Mouse (Mus musculus): ENCODE measurements around the gene Rps6ka2. TPM values are rescaled to one million over a fixed set of nuclear protein-coding genes. Genes with fewer than 3 reads are reported as not detected.
A peak's percentile ranks its signal among the peaks of the same experiment; 100 is the strongest.

Rps6ka2 gene
- total and polyA plus RNA-seq, 2 experiments from 2014 or later: 16.8 to 40.7 TPM

GRCm38 (mm10) chr17:7221310-7221709 lies 51.4 kb downstream of the Rps6ka2 start:
- Histone ChIP-seq H3K9me3 (ENCODE audit: low read length) (no peaks in the 10 kb centered on the region), H3K27me3 (ENCODE audit: insufficient read depth, low read length) (no peaks in the 10 kb centered on the region), H3K4me2 (ENCODE audit: low read depth) (no peak overlapping the region), H3K4me1 (ENCODE audit: insufficient read depth) (peaks cover 14% of the 10 kb centered on the region), H3K36me3 (ENCODE audit: insufficient read depth) (no peaks in the 10 kb centered on the region), H3K9ac (no peak overlapping the region), H3K4me3 (ENCODE audit: low read depth, low read length) (no peak overlapping the region), H3K27ac (ENCODE audit: low read depth, low read length) (no peak overlapping the region)
- no peak for TF ChIP-seq CTCF (IDR thresholded peaks at IDR 0.05; ENCODE audit: low read depth)
- WGBS: 93% methylated on average over 4 of the region's 4 CpGs
- DNase-seq: no peak
- no peak for ATAC-seq

GRCm38 (mm10) chr17:7222198-7222597 lies 52.3 kb downstream of the Rps6ka2 start:
- Histone ChIP-seq H3K9me3 (ENCODE audit: low read length) (no peaks in the 10 kb centered on the region), H3K4me3 (ENCODE audit: low read depth, low read length) (no peak overlapping the region), H3K4me2 (ENCODE audit: low read depth) (no peak overlapping the region), H3K36me3 (ENCODE audit: insufficient read depth) (no peaks in the 10 kb centered on the region), H3K4me1 (ENCODE audit: insufficient read depth) (peaks cover 13% of the 10 kb centered on the region), H3K27ac (ENCODE audit: low read depth, low read length) (no peak overlapping the region), H3K27me3 (ENCODE audit: insufficient read depth, low read length) (no peaks in the 10 kb centered on the region), H3K9ac (no peak overlapping the region)
- WGBS: 65% methylated on average over 3 of the region's 3 CpGs
- TF ChIP-seq CTCF (IDR thresholded peaks at IDR 0.05; ENCODE audit: low read depth): no peak
- ATAC-seq (no peak), DNase-seq (no peak)

GRCm38 (mm10) chr17:7228545-7228944 lies 58.6 kb downstream of the Rps6ka2 start:
- no peak overlapping the region for H3K9ac ChIP-seq
- no peak for ATAC-seq
- H3K9me3 ChIP-seq (ENCODE audit: low read length): no peaks in the 10 kb centered on the region
- 70% methylated on average over 9 of the region's 9 CpGs for WGBS
- no peak overlapping the region for H3K4me3 ChIP-seq (ENCODE audit: low read depth, low read length)
- H3K4me2 ChIP-seq (ENCODE audit: low read depth): no peak overlapping the region
- 0 out of 2 replicates have a peak, but pooled peaks cover 7% of the 10 kb centered on the region for H3K4me1 ChIP-seq (ENCODE audit: insufficient read depth)
- no peak overlapping the region for H3K27ac ChIP-seq (ENCODE audit: low read depth, low read length)
- no peak for DNase-seq
- H3K36me3 ChIP-seq (ENCODE audit: insufficient read depth): no peaks in the 10 kb centered on the region
- no peak for TF ChIP-seq CTCF (IDR thresholded peaks at IDR 0.05; ENCODE audit: low read depth)
- no peaks in the 10 kb centered on the region for H3K27me3 ChIP-seq (ENCODE audit: insufficient read depth, low read length)

GRCm38 (mm10) chr17:7231312-7231711 lies 61.4 kb downstream of the Rps6ka2 start:
- ATAC-seq (peak; percentile 60), DNase-seq (peak; percentile 51)
- Histone ChIP-seq H3K9me3 (ENCODE audit: low read length) (no peaks in the 10 kb centered on the region), H3K27me3 (ENCODE audit: insufficient read depth, low read length) (no peaks in the 10 kb centered on the region), H3K4me3 (ENCODE audit: low read depth, low read length) (no peak overlapping the region), H3K4me2 (ENCODE audit: low read depth) (no peak overlapping the region), H3K9ac (no peak overlapping the region), H3K36me3 (ENCODE audit: insufficient read depth) (no peaks in the 10 kb centered on the region), H3K4me1 (ENCODE audit: insufficient read depth) (0 out of 2 replicates have a peak, but pooled peaks cover 7% of the 10 kb centered on the region), H3K27ac (ENCODE audit: low read depth, low read length) (peak overlapping the region; percentile 66; the same call in 1 of the 2 replicates)
- WGBS: 61% methylated on average over 4 of the region's 4 CpGs
- TF ChIP-seq CTCF (IDR thresholded peaks at IDR 0.05; ENCODE audit: low read depth): no peak

GRCm38 (mm10) chr17:7231790-7232189 lies 61.9 kb downstream of the Rps6ka2 start:
- TF ChIP-seq CTCF (IDR thresholded peaks at IDR 0.05; ENCODE audit: low read depth): no peak
- Histone ChIP-seq H3K27ac (ENCODE audit: low read depth, low read length) (peak overlapping the region; percentile 66), H3K4me3 (ENCODE audit: low read depth, low read length) (no peak overlapping the region), H3K9me3 (ENCODE audit: low read length) (no peaks in the 10 kb centered on the region), H3K4me1 (ENCODE audit: insufficient read depth) (0 out of 2 replicates have a peak, but pooled peaks cover 7% of the 10 kb centered on the region), H3K4me2 (ENCODE audit: low read depth) (no peak overlapping the region), H3K36me3 (ENCODE audit: insufficient read depth) (no peaks in the 10 kb centered on the region), H3K9ac (no peak overlapping the region), H3K27me3 (ENCODE audit: insufficient read depth, low read length) (no peaks in the 10 kb centered on the region)
- DNase-seq: no peak
- WGBS: 59% methylated on average over 8 of the region's 8 CpGs
- ATAC-seq: 0 out of 2 replicates have a peak, but pooled peaks have one; percentile 10

- Histone ChIP-seq H3K4me2 (ENCODE audit: low read depth) (no peak overlapping the region), H3K27me3 (ENCODE audit: insufficient read depth, low read length) (no peaks in the 10 kb centered on the region), H3K9ac (no peak overlapping the region), H3K4me1 (ENCODE audit: insufficient read depth) (0 out of 2 replicates have a peak, but pooled peaks cover 7% of the 10 kb centered on the region), H3K27ac (ENCODE audit: low read depth, low read length) (peak overlapping the region; percentile 36; the same call in 1 of the 2 replicates), H3K9me3 (ENCODE audit: low read length) (no peaks in the 10 kb centered on the region), H3K36me3 (ENCODE audit: insufficient read depth) (no peaks in the 10 kb centered on the region), H3K4me3 (ENCODE audit: low read depth, low read length) (no peak overlapping the region)
- DNase-seq (no peak), ATAC-seq (no peak)
- WGBS: 68% methylated on average over 7 of the region's 7 CpGs
- TF ChIP-seq CTCF (IDR thresholded peaks at IDR 0.05; ENCODE audit: low read depth): no peak
These were observed 62.5 kb downstream of the Rps6ka2 start for GRCm38 (mm10) chr17:7232400-7232799.

GRCm38 (mm10) chr17:7233197-7233596 lies 63.3 kb downstream of the Rps6ka2 start:
- peak; percentile 76 for ATAC-seq
- 0 out of 2 replicates have a peak, but pooled peaks cover 7% of the 10 kb centered on the region for H3K4me1 ChIP-seq (ENCODE audit: insufficient read depth)
- H3K9me3 ChIP-seq (ENCODE audit: low read length): no peaks in the 10 kb centered on the region
- no peak for DNase-seq
- TF ChIP-seq CTCF (IDR thresholded peaks at IDR 0.05; ENCODE audit: low read depth): peak; percentile 41
- H3K27me3 ChIP-seq (ENCODE audit: insufficient read depth, low read length): no peaks in the 10 kb centered on the region
- no peak overlapping the region for H3K9ac ChIP-seq
- no peak overlapping the region; the same call in 1 of the 2 replicates for H3K27ac ChIP-seq (ENCODE audit: low read depth, low read length)
- no peak overlapping the region for H3K4me2 ChIP-seq (ENCODE audit: low read depth)
- H3K36me3 ChIP-seq (ENCODE audit: insufficient read depth): no peaks in the 10 kb centered on the region
- no peak overlapping the region for H3K4me3 ChIP-seq (ENCODE audit: low read depth, low read length)
